Mouse (Mus musculus) heart, embryonic 16.5 days (tissue): Measurements from ENCODE around the gene Ano2. TPM values are rescaled to one million over a fixed set of nuclear protein-coding genes. Genes with fewer than 3 reads are reported as not detected.

ENCODE experiments used
- ATAC-seq: fragments of 200-750 bp; cut with Nextera tagmentation; replicated peaks from 2 replicates; pipeline ENCODE4 v1.8.0; 2017; ENCODE audit warnings: moderate number of reproducible peaks; ENCODE audit not compliant: insufficient read depth, low FRiP score; ENCODE audit errors: extremely low read depth
- H3K27ac ChIP-seq: fragments of 300-500 bp; sonication (generic); 2 replicates; pipeline ENCODE4 v1.5.1; 2014; ENCODE audit warnings: mild to moderate bottlenecking, low read length, control low read depth, moderate library complexity
- H3K27me3 ChIP-seq: fragments of 300-500 bp; sonication (generic); 2 replicates; pipeline ENCODE4 v1.6.1; 2014; ENCODE audit warnings: low read length, mixed read lengths; ENCODE audit not compliant: control insufficient read depth, insufficient read depth
- H3K36me3 ChIP-seq: fragments of 300-500 bp; sonication (generic); 2 replicates; pipeline ENCODE4 v1.6.1; 2014; ENCODE audit not compliant: control insufficient read depth, insufficient read depth
- H3K4me1 ChIP-seq: fragments of 300-500 bp; sonication (generic); 2 replicates; pipeline ENCODE4 v1.6.1; 2014; ENCODE audit warnings: low read length, mixed read lengths; ENCODE audit not compliant: control insufficient read depth, insufficient read depth
- H3K4me2 ChIP-seq: fragments of 300-500 bp; sonication (generic); 2 replicates; pipeline ENCODE4 v1.6.1; 2014; ENCODE audit warnings: low read depth, mild to moderate bottlenecking, control low read depth, low read length
- H3K4me3 ChIP-seq: fragments of 300-500 bp; sonication (generic); 2 replicates; pipeline ENCODE4 v1.5.1; 2014; ENCODE audit warnings: mild to moderate bottlenecking, control low read depth, low read length
- H3K9ac ChIP-seq: fragments of 300-500 bp; sonication (generic); 2 replicates; pipeline ENCODE4 v1.6.1; 2014; ENCODE audit warnings: low read length, control low read depth
- H3K9me3 ChIP-seq: fragments of 300-500 bp; sonication (generic); replicated peaks from 2 replicates; pipeline ENCODE4 v1.6.1; 2016; ENCODE audit warnings: low read length; ENCODE audit not compliant: control insufficient read depth
- WGBS: fragments of 180-500 bp; shearing (Covaris S2); extraction: QIAGEN DNeasy Blood & Tissue Kit; methylation state at CpG from one replicate; pipeline ENCODE4 v1.1.7; 2014; 5-methylcytosine and 5-hydroxymethylcytosine counted together
- polyA plus RNA-seq: library from polyadenylated mRNA; unstranded; fragments of >200 nt; fragmentation: Nextera tagmentation; extraction: Ambion mirVana; gene quantifications from 2 replicates; pipeline ENCODE4 v1.2.1, GENCODE M21; 2015

Gene Ano2
- polyA plus RNA-seq, 1 experiment from 2014 or later = 0.08 TPM

DNA sequence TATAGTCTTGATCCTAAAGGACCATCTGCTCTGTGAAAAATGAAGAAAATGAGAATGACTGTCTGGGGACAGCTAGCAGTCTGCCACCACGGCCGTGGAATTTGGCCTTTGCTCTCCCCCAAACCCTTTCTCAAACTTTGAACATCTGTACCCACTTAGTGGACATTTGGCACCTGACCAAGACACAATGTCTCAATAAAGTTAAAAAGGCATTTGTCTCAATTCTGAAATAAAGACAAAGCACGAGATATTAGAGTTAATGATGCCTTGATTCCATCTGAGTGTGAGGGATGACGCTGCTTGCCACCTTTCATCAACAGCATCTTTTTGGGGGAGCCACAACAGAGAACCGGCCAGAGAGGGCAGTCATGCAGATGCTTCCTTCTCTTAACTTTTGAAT, 83.0 kb downstream of the Ano2 start:
- ATAC-seq = no peak
- H3K4me3 ChIP-seq = no peak overlapping the region
- 48% methylated on average over 5 of the region's 5 CpGs for WGBS

DNA sequence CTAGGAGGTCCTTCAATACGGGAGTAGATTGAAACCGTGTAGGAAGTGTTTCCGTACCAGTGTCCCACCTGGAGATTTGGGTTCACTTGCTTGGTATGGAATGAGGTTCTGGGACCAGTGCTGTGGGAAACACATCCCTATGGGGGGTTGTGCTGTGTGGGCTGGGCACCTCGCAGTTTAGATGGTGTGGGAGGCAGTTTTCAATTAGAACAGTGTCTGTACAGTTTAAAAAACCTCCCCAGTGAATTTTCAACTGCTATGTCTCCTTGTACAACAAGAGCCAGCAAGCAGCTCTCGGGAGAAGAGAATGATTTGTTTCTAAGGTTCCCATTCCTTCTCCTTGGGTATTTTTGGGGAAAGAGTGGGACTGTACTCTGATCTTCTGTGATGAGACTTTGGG, 86.1 kb downstream of the Ano2 start:
- no peaks in the 10 kb centered on the region for H3K27me3 ChIP-seq
- no peak overlapping the region for H3K27ac ChIP-seq

More for the DNA sequence above, 83.0 kb downstream of the Ano2 start:
- Histone ChIP-seq H3K4me2 (no peak overlapping the region), H3K9me3 (no peaks in the 10 kb centered on the region), H3K27ac (no peak overlapping the region), H3K9ac (no peak overlapping the region), H3K27me3 (no peaks in the 10 kb centered on the region), H3K4me1 (no peaks in the 10 kb centered on the region), H3K36me3 (no peaks in the 10 kb centered on the region)

DNA sequence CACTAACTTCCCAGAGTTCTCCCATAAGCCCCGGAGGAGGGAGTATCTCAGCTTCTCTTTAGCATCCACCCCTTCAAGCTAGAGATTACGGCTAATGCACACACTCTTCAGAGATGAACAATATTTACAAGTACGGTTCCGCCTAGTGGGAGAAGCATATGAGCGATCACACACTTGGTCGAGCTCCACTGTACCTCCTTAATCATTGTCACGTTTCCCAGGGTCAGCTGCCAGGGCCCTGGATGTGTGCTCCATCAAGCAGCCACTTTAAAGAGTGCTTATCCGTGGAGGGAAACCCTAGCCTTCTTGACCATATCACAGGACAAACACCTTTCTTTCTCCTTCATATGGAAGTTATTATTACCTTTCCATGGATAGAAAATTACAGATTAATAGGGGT, 112.7 kb downstream of the Ano2 start:
- WGBS = 65% methylated on average over 8 of the region's 8 CpGs
- Histone ChIP-seq H3K36me3 (no peaks in the 10 kb centered on the region), H3K4me1 (no peaks in the 10 kb centered on the region), H3K4me2 (no peak overlapping the region), H3K27ac (no peak overlapping the region), H3K9ac (no peak overlapping the region), H3K27me3 (no peaks in the 10 kb centered on the region), H3K4me3 (no peak overlapping the region), H3K9me3 (no peaks in the 10 kb centered on the region)
- no peak for ATAC-seq

More for the DNA sequence above, 86.1 kb downstream of the Ano2 start:
- Histone ChIP-seq H3K4me3 (no peak overlapping the region), H3K4me1 (no peaks in the 10 kb centered on the region), H3K4me2 (no peak overlapping the region), H3K36me3 (no peaks in the 10 kb centered on the region), H3K9me3 (no peaks in the 10 kb centered on the region), H3K9ac (no peak overlapping the region)
- 68% methylated on average over 5 of the region's 5 CpGs for WGBS
- no peak for ATAC-seq

DNA sequence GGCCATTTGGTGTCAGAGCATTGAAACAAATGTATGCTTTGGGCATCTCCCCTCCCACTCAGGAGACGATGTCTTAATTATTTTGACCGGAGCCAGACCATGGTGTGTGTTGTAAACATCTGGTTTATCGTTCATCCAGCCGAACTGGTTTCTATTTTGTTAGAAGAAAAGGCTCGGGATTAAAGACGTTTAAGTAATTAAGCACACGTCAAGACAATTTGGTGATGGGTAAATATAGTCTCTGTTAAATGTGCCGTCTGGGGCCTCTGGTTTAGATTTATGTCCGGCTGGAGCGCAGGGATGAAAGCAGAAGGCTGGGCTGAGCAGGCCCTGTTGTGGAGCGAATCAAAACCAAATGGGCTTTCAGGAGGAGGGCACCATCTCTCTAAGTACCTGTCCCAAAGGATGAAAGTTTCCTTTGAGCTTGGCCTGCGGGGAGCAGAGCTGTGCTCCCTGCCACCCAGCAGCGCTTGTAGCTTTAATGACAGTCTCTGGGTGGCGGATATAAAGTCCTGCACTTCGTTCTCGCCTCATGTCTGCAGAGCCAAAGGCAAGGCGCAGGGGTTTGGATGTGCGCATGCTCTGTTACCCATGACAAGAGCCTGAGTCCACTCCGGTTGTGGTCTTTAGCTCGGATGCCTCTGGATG, 113.3 kb downstream of the Ano2 start:
- no peak overlapping the region for H3K4me2 ChIP-seq
- no peak overlapping the region for H3K9ac ChIP-seq

DNA sequence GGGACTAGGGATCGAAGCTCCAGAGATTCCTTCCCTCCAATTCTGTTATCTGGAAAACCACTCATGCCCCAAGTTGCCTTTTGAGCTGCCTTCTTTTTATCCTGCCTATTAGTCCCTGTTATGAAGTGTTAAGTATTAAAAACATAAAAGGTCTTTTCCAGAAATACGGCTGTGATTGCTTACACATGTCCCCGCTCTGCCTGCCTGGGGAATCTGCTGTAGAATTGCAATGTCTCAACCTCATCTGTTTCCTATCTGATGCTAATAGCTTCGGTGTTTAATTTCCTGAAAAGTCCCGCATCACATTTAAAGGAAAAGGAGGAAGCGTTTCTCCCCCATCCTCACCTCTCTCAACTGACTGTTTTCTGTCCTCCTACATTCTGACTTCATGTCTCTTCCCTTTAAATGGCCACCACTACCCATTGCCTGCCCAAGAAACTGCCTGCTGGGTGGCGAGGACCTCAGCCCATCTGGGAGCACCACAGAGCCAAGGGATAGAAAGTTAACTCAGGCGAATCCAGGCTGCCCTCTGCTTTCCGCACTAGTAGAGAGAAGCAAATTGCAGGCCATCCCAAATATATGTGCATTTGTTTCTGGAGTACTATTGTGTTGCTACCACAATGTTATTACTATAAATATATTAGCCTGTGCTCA, 118.9 kb downstream of the Ano2 start:
- no peak overlapping the region for H3K4me3 ChIP-seq
- WGBS = 74% methylated on average over 9 of the region's 9 CpGs
- no peak overlapping the region for H3K4me2 ChIP-seq
- no peaks in the 10 kb centered on the region for H3K9me3 ChIP-seq
- H3K4me1 ChIP-seq = no peaks in the 10 kb centered on the region
- H3K27ac ChIP-seq = no peak overlapping the region
- H3K27me3 ChIP-seq = no peaks in the 10 kb centered on the region
- no peaks in the 10 kb centered on the region for H3K36me3 ChIP-seq
- H3K9ac ChIP-seq = no peak overlapping the region
- no peak for ATAC-seq

More for the DNA sequence above, 113.3 kb downstream of the Ano2 start:
- H3K36me3 ChIP-seq = no peaks in the 10 kb centered on the region
- H3K4me3 ChIP-seq = no peak overlapping the region
- 60% methylated on average over 20 of the region's 20 CpGs for WGBS
- no peaks in the 10 kb centered on the region for H3K4me1 ChIP-seq
- no peaks in the 10 kb centered on the region for H3K27me3 ChIP-seq
- no peak for ATAC-seq
- H3K9me3 ChIP-seq = no peaks in the 10 kb centered on the region
- H3K27ac ChIP-seq = no peak overlapping the region

DNA sequence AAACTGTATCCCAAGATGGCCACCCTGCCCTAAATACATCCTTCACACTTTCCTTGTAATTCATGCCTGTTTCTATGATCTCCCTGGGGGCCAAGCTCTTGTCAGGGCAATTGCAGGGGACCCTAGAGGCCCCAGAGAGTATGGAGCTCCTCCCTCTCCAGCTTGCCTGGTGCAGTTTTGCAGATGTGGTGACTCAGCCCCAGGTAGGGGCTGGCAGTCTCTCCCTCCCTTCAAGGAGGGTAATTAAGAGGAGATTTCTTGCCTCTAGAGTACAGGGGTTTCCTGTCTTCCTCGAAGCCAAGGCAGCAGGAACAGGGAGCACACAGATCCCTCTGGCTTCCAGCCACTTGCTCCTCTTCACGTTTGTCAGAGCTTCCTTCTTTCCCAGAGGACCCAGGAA, 121.2 kb downstream of the Ano2 start:
- no peak for ATAC-seq
- Histone ChIP-seq H3K4me1 (no peaks in the 10 kb centered on the region), H3K27me3 (no peaks in the 10 kb centered on the region), H3K4me3 (no peak overlapping the region), H3K36me3 (no peaks in the 10 kb centered on the region), H3K27ac (no peak overlapping the region), H3K9ac (no peak overlapping the region), H3K9me3 (no peaks in the 10 kb centered on the region), H3K4me2 (no peak overlapping the region)
- 5% methylated on average over 2 of the region's 2 CpGs for WGBS

DNA sequence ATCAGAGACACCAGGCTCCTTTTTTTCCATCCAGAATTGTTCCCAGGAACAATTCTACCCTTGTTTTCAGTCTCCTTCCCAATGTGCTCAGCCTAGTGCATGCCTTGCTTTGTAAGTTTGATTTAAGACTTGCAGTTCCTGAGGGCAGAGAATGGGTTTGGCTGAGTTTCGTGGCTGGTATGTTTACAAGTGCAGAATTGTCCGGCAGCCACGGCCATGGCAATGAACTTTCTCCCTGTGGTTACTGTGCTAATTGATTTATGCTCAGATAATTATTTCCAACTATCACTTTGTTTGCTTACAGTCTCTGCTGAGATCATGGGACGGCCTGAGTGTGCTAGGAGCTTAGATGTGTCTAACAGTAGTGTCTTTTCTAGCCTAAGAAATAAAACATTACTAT, 147.9 kb downstream of the Ano2 start:
- H3K27me3 ChIP-seq = no peaks in the 10 kb centered on the region
- no peak overlapping the region for H3K4me2 ChIP-seq
- WGBS = 70% methylated on average over 4 of the region's 4 CpGs
- ATAC-seq = no peak
- H3K27ac ChIP-seq = no peak overlapping the region
- no peak overlapping the region for H3K4me3 ChIP-seq
- no peaks in the 10 kb centered on the region; the same call in 1 of the 2 replicates for H3K9me3 ChIP-seq
- no peak overlapping the region for H3K9ac ChIP-seq
- no peaks in the 10 kb centered on the region for H3K36me3 ChIP-seq
- no peaks in the 10 kb centered on the region for H3K4me1 ChIP-seq

DNA sequence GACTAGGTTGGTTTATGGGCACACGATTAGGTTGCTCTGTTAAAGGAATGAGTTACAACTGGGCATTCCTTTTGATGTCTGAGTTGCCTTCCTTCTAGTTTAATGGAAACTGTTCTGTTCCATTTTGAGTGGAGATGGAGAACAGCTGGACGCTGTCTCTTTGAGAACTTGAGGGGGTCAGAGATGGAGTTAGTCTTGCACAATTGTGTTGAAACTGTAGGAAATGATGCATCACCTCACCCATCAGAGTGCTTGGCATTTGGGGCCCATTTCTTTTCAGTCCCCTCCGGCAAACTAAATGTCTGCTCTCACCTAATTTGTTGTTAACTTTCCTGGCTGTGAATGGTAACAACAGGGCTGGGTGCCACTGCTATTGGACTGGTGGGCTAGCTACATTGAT, 151.1 kb downstream of the Ano2 start:
- ATAC-seq = no peak
- 70% methylated on average over 3 of the region's 3 CpGs for WGBS

DNA sequence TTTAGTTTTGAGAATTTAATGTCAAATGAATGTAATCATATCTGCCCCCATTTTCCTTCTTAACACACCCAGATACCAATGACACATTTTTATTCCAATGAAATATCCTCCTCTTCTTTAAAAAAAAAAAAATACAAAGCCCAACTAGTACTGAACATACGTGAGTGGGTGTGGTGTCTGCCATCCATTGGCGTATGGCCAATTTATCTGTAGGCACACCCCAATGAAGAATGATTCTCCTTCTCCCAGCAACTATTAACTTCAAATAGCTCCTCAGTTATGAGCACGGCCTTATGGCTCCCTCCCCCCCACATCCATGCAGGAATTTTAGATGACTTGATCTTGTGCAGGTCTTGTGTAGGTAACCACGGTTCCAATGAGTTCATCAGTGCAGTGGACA, 161.0 kb downstream of the Ano2 start:
- WGBS = 72% methylated on average over 4 of the region's 4 CpGs

More for the DNA sequence above, 151.1 kb downstream of the Ano2 start:
- Histone ChIP-seq H3K36me3 (no peaks in the 10 kb centered on the region), H3K9ac (no peak overlapping the region), H3K27me3 (no peaks in the 10 kb centered on the region), H3K4me1 (no peaks in the 10 kb centered on the region), H3K4me2 (no peak overlapping the region), H3K27ac (no peak overlapping the region), H3K9me3 (no peaks in the 10 kb centered on the region; the same call in 1 of the 2 replicates), H3K4me3 (no peak overlapping the region)

More for the DNA sequence above, 161.0 kb downstream of the Ano2 start:
- no peak for ATAC-seq
- Histone ChIP-seq H3K9me3 (no peaks in the 10 kb centered on the region), H3K27me3 (no peaks in the 10 kb centered on the region), H3K27ac (no peak overlapping the region), H3K9ac (no peak overlapping the region), H3K4me2 (no peak overlapping the region), H3K36me3 (no peaks in the 10 kb centered on the region), H3K4me3 (no peak overlapping the region), H3K4me1 (no peaks in the 10 kb centered on the region)
